Mouse (Mus musculus) intestine, postnatal 0 days (tissue): ENCODE measurements at regions not wholly inside any gene's neighbourhood (a gene's known extent, or its start where the extent isn't known, plus 50 kb on each side); places are given as distances from the start of the nearest gene placed in this dataset.

ENCODE experiments used
- ATAC-seq: fragments of 200-750 bp; cut with Nextera tagmentation; 2 replicates; pipeline ENCODE4 v1.8.0; 2017; ENCODE audit warnings: mild to moderate bottlenecking, moderate TSS enrichment, moderate library complexity
- H3K27ac ChIP-seq: fragments of 300-500 bp; sonication (generic); 2 replicates; pipeline ENCODE4 v1.5.1; 2014; ENCODE audit warnings: mild to moderate bottlenecking, low read depth, low read length, moderate library complexity
- H3K27me3 ChIP-seq: fragments of 300-500 bp; sonication (generic); replicated peaks from 2 replicates; pipeline ENCODE4 v1.6.1; 2014; ENCODE audit warnings: low read length, mixed read lengths; ENCODE audit not compliant: control insufficient read depth, insufficient read depth
- H3K36me3 ChIP-seq: fragments of 300-500 bp; sonication (generic); 2 replicates; pipeline ENCODE4 v1.6.1; 2014; ENCODE audit warnings: mild to moderate bottlenecking, moderate library complexity; ENCODE audit not compliant: control insufficient read depth, insufficient read depth
- H3K4me1 ChIP-seq: fragments of 300-500 bp; sonication (generic); replicated peaks from 2 replicates; pipeline ENCODE4 v1.6.1; 2014; ENCODE audit warnings: antibody characterized with exemption, low read length, mixed read lengths; ENCODE audit not compliant: control insufficient read depth, insufficient read depth
- H3K4me2 ChIP-seq: fragments of 300-500 bp; sonication (generic); replicated peaks from 2 replicates; pipeline ENCODE4 v1.6.1; 2014; ENCODE audit warnings: low read depth, mild to moderate bottlenecking, moderate library complexity
- H3K4me3 ChIP-seq: fragments of 300-500 bp; sonication (generic); 2 replicates; pipeline ENCODE4 v1.5.1; 2014; ENCODE audit warnings: low read depth, low read length
- H3K9ac ChIP-seq: fragments of 300-500 bp; sonication (generic); 2 replicates; pipeline ENCODE4 v1.6.1; 2014; ENCODE audit warnings: mild to moderate bottlenecking, low read depth, low read length
- H3K9me3 ChIP-seq: fragments of 300-500 bp; sonication (generic); 2 replicates; pipeline ENCODE4 v1.6.1; 2016; ENCODE audit warnings: mixed run types; ENCODE audit not compliant: control insufficient read depth
- CTCF ChIP-seq: sonication (generic); IDR thresholded peaks from 2 replicates; pipeline ENCODE4 v1.5.1; 2016; ENCODE audit warnings: low read depth, mild to moderate bottlenecking, control low read depth, antibody characterized with exemption, moderate library complexity
- WGBS: fragments of 180-500 bp; shearing (Covaris S2); extraction: QIAGEN DNeasy Blood & Tissue Kit; methylation state at CpG from one replicate; pipeline ENCODE4 v1.1.7; 2014; 5-methylcytosine and 5-hydroxymethylcytosine counted together

DNA sequence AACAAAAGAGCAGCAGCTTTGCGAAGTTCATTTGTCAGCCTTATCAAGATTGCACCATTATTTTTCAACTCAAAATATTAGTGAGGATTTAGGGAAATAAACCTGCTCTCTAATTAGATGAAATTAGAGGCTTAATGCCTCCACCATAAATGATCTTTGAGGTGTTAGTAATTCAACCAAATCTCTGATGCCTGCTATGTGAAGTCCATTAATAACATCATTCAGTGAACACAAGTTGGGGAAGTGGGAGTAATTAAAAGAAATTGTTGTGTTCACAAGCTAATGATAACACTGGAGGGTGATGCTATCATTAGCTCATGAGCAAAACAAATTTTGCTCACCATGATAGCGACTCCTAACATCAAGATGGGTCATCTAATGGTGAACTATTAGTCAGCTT is 246.0 kb downstream of the Ttc6 start:
- no peak for ATAC-seq
- no peak overlapping the region for H3K9ac ChIP-seq
- 92% methylated on average over 2 of the region's 2 CpGs for WGBS
- H3K36me3 ChIP-seq, result no peaks in the 10 kb centered on the region
- H3K9me3 ChIP-seq, result no peaks in the 10 kb centered on the region
- H3K4me3 ChIP-seq, result no peak overlapping the region
- no peaks in the 10 kb centered on the region for H3K4me1 ChIP-seq
- H3K4me2 ChIP-seq, result no peak overlapping the region
- no peaks in the 10 kb centered on the region for H3K27me3 ChIP-seq
- TF ChIP-seq CTCF, result no peak
- no peak overlapping the region for H3K27ac ChIP-seq

DNA sequence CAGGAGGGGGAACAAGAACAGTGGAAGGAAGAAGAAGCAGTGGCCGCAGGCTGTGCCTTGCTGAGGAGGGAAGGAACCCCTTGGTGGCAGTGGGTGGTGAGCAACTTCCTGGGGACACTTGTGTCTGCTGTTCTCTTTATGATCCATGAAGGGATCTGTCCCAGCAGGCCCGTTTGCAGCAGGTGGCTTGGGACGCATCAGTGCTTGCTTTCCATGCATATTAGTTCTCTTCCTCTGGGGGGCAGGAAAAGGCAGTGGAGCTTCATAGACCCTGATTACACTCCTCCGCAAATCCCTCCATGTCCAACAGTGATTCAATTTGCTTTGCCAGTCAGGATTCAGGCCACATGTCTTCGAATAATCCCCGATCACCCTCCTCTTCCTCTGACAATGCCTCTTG is 259.9 kb downstream of the Ttc6 start:
- Histone ChIP-seq H3K9ac (no peak overlapping the region), H3K27ac (no peak overlapping the region), H3K4me1 (no peaks in the 10 kb centered on the region), H3K36me3 (no peaks in the 10 kb centered on the region), H3K27me3 (no peaks in the 10 kb centered on the region), H3K4me3 (no peak overlapping the region), H3K4me2 (no peak overlapping the region), H3K9me3 (no peaks in the 10 kb centered on the region)
- ATAC-seq, result no peak
- TF ChIP-seq CTCF, result no peak
- 80% methylated on average over 6 of the region's 6 CpGs for WGBS

GRCm38 (mm10) chr12:57825754-57826153 is 261.8 kb downstream of the Ttc6 start:
- Histone ChIP-seq H3K4me2 (no peak overlapping the region), H3K36me3 (no peaks in the 10 kb centered on the region), H3K9ac (no peak overlapping the region), H3K27ac (no peak overlapping the region), H3K27me3 (no peaks in the 10 kb centered on the region), H3K4me1 (no peaks in the 10 kb centered on the region), H3K4me3 (no peak overlapping the region), H3K9me3 (no peaks in the 10 kb centered on the region)
- TF ChIP-seq CTCF, result peak; percentile 84
- WGBS, result 9% methylated on average over 3 of the region's 3 CpGs
- no peak for ATAC-seq

DNA sequence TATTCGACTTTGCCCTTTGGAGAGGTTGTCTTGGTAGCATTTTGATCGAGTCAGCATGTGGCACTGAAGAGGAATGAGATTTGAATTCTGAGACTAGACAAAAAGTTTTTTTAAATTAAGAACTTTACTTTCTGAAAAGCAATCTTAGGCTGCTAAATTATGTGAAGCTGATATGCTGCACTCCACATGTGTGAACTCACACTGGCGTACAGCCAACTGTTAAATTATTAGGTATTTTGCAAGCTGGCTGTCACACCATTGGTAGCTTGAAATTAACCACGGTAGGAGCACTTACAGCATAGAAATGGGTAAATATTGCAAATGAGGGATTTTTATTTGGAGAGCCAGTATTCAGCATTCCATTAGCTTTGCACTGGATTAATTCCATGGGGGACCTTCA is 278.9 kb downstream of the Ttc6 start:
- no peaks in the 10 kb centered on the region for H3K9me3 ChIP-seq
- no peaks in the 10 kb centered on the region for H3K4me1 ChIP-seq
- TF ChIP-seq CTCF, result no peak
- no peak overlapping the region for H3K4me3 ChIP-seq
- no peaks in the 10 kb centered on the region for H3K27me3 ChIP-seq
- no peak overlapping the region for H3K9ac ChIP-seq
- ATAC-seq, result no peak
- H3K36me3 ChIP-seq, result no peaks in the 10 kb centered on the region
- H3K27ac ChIP-seq, result no peak overlapping the region
- WGBS, result 60% methylated on average over 4 of the region's 4 CpGs
- H3K4me2 ChIP-seq, result no peak overlapping the region

DNA sequence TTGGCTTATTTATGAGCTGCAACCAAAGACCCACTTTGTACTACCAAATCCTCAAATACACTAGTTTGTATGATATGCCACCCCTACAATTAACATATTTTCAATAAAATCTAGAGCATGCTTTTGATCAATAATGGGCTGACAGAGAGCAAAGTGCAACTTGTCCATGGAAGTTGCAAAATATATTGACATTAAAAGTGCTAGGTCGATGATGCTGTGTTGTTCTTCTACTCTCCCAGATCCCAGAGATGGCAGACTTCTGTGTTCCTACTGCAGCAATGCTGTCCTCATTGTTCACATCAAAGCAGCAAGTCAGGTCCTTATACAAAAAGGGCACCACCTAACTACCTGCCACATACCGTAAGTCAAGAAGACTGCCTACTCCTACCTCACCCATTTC is 307.1 kb downstream of the Ttc6 start:
- Histone ChIP-seq H3K4me2 (no peak overlapping the region), H3K4me3 (no peak overlapping the region), H3K27ac (no peak overlapping the region), H3K27me3 (no peaks in the 10 kb centered on the region), H3K9me3 (no peaks in the 10 kb centered on the region), H3K36me3 (no peaks in the 10 kb centered on the region), H3K4me1 (no peaks in the 10 kb centered on the region), H3K9ac (no peak overlapping the region)
- TF ChIP-seq CTCF, result no peak
- 83% methylated on average over 2 of the region's 2 CpGs for WGBS
- ATAC-seq, result no peak

GRCm38 (mm10) chr12:57890783-57891478 is 320.6 kb upstream of the Sstr1 start:
- no peak overlapping the region for H3K27ac ChIP-seq
- no peak overlapping the region for H3K9ac ChIP-seq
- H3K9me3 ChIP-seq, result no peaks in the 10 kb centered on the region
- H3K27me3 ChIP-seq, result no peaks in the 10 kb centered on the region; the same call in 1 of the 2 replicates
- H3K4me3 ChIP-seq, result no peak overlapping the region
- TF ChIP-seq CTCF, result no peak
- 38% methylated on average over 4 of the region's 4 CpGs for WGBS
- H3K4me2 ChIP-seq, result 0 out of 2 replicates have a peak overlapping the region, but pooled peaks have one; percentile 21
- peaks cover 5% of the 10 kb centered on the region; the same call in 1 of the 2 replicates for H3K4me1 ChIP-seq
- peak; percentile 83 for ATAC-seq
- no peaks in the 10 kb centered on the region for H3K36me3 ChIP-seq
